In the genomic region with DNA sequence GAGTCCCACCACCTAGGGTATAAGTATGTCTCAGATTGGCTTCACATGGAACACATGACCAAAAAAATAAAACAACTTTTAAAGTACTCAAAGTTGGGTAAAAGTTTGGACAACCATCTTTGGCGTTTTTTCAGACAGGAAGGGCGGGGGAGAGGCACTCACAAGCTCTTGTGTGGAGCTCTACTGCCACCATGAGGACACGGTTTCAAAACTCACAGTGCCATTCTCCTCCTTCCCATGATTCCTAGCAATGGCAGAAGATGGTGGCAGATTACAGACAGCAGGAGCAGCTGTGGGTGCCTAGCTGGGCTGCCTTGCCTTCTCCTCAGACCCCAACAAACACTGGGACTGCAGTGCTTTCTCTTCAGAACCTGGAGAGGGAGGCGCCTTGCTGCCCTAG, we compare ENCODE assay signal across 8 mouse cellular contexts.
A peak's percentile ranks its signal among the peaks of the same experiment; 100 is the strongest.
DNase-seq lines count a peak whose midpoint lies in the region; ATAC-seq and TF ChIP-seq lines count a peak whose summit lies in the region.
"Not testable (repeated sequence)": the region's sequence is repeated elsewhere in the genome, so short reads cannot be mapped to it uniquely, and the experiment has no call there.

No protein-coding gene starts in this region.

- not testable (repeated sequence) for H3K4me3 ChIP-seq in heart, embryonic 12.5 days; hindbrain, postnatal 0 days (ENCODE audit: low read length); midbrain, postnatal 0 days (ENCODE audit: low read depth, low read length); stomach, embryonic 15.5 days (replicated peaks)
- H3K4me3 ChIP-seq in lung, embryonic 16.5 days (ENCODE audit: low read length): peak overlapping the region; percentile 19; the same call in 1 of the 2 replicates

- not testable (repeated sequence) for ATAC-seq in heart, embryonic 12.5 days (ENCODE audit: insufficient number of reproducible peaks, low FRiP score); hindbrain, postnatal 0 days; lung, embryonic 16.5 days (ENCODE audit: low read depth); midbrain, postnatal 0 days (ENCODE audit: low FRiP score); stomach, embryonic 15.5 days (ENCODE audit: insufficient read depth, low FRiP score, low read depth)

- peaks cover 28% of the 10 kb centered on the region for H3K36me3 ChIP-seq in heart, embryonic 12.5 days
- H3K36me3 ChIP-seq in hindbrain, postnatal 0 days (ENCODE audit: insufficient read depth, low read length); lung, embryonic 16.5 days (ENCODE audit: control insufficient read depth, insufficient read depth, low read length); midbrain, postnatal 0 days (ENCODE audit: insufficient read depth, low read length); stomach, embryonic 15.5 days: not testable (repeated sequence)

- TF ChIP-seq CTCF in hindbrain, postnatal 0 days (IDR thresholded peaks at IDR 0.05; ENCODE audit: low read depth): peak; percentile 50
- peak; percentile 48 for TF ChIP-seq CTCF in midbrain, postnatal 0 days (IDR thresholded peaks at IDR 0.05)

- peak overlapping the region; percentile 42; the same call in 1 of the 2 replicates for H3K4me2 ChIP-seq in heart, embryonic 12.5 days
- 0 out of 2 replicates have a peak overlapping the region, but pooled peaks have one; percentile 5 for H3K4me2 ChIP-seq in hindbrain, postnatal 0 days (ENCODE audit: low read depth, low read length)
- H3K4me2 ChIP-seq in lung, embryonic 16.5 days (ENCODE audit: low read depth, low read length): peak overlapping the region; percentile 29; the same call in 1 of the 2 replicates
- not testable (repeated sequence) for H3K4me2 ChIP-seq in midbrain, postnatal 0 days (ENCODE audit: low read depth, low read length, poor library complexity, severe bottlenecking)
- H3K4me2 ChIP-seq in stomach, embryonic 15.5 days: peak overlapping the region; percentile 27; the same call in 1 of the 2 replicates

- H3K27ac ChIP-seq in heart, embryonic 12.5 days (ENCODE audit: poor library complexity, severe bottlenecking); hindbrain, postnatal 0 days; lung, embryonic 16.5 days (ENCODE audit: low read length); midbrain, postnatal 0 days (ENCODE audit: low read depth, low read length); stomach, embryonic 15.5 days: not testable (repeated sequence)

- not testable (repeated sequence) for H3K4me1 ChIP-seq in heart, embryonic 12.5 days (replicated peaks); hindbrain, postnatal 0 days (ENCODE audit: insufficient read depth, low read length); lung, embryonic 16.5 days (replicated peaks; ENCODE audit: control insufficient read depth, insufficient read depth, low read length); midbrain, postnatal 0 days (ENCODE audit: insufficient read depth, low read length); stomach, embryonic 15.5 days

- H3K9me3 ChIP-seq in heart, embryonic 12.5 days (replicated peaks); hindbrain, postnatal 0 days (ENCODE audit: low read length); lung, embryonic 16.5 days (ENCODE audit: control insufficient read depth, low read length); midbrain, postnatal 0 days (ENCODE audit: low read length); stomach, embryonic 15.5 days: not testable (repeated sequence)

- DNase-seq in CD4-positive helper T cell, adult 2 months (ENCODE audit: low read depth, low spot score): peak; percentile 21
- peak; percentile 68 for DNase-seq in cerebellum, adult 11 months
- DNase-seq in hindbrain, postnatal 0 days (ENCODE audit: low spot score); midbrain, postnatal 0 days (ENCODE audit: low spot score): not testable (repeated sequence)
- peak; percentile 60 to 73 for DNase-seq in layer of hippocampus, postnatal 25 days (ENCODE audit: extremely low spot score in 1 of 2, low spot score in 1 of 2)

- not testable (repeated sequence) for H3K27me3 ChIP-seq in heart, embryonic 12.5 days (replicated peaks); hindbrain, postnatal 0 days (ENCODE audit: insufficient read depth, low read length); lung, embryonic 16.5 days (ENCODE audit: control insufficient read depth, insufficient read depth, low read depth, low read length); midbrain, postnatal 0 days (ENCODE audit: insufficient read depth, low read length); stomach, embryonic 15.5 days (replicated peaks)

- 69% methylated on average over 4 of the region's 4 CpGs for WGBS in heart, embryonic 12.5 days
- WGBS in hindbrain, postnatal 0 days: 43% methylated on average over 4 of the region's 4 CpGs
- WGBS in lung, embryonic 16.5 days: 53% methylated on average over 4 of the region's 4 CpGs
- 65% methylated on average over 4 of the region's 4 CpGs for WGBS in midbrain, postnatal 0 days
- 62% methylated on average over 4 of the region's 4 CpGs for WGBS in stomach, embryonic 15.5 days

- H3K9ac ChIP-seq in heart, embryonic 12.5 days; hindbrain, postnatal 0 days (replicated peaks; ENCODE audit: low read length); lung, embryonic 16.5 days (ENCODE audit: low read length); midbrain, postnatal 0 days (replicated peaks; ENCODE audit: low read length, poor library complexity, severe bottlenecking); stomach, embryonic 15.5 days: not testable (repeated sequence)
